Mouse (Mus musculus) layer of hippocampus, adult 9-11 months (tissue): Measurements from ENCODE around the gene Cant1.

Experiments
- DNase-seq: peaks from one replicate; pipeline ENCODE4 v3.0.0; 2022

Cant1 gene

GRCm38 (mm10) chr11:118418834-118419504 lies at the start of gene Cant1:
TSS of gene Cant1 (minus strand) at chr11:118419086.
- peak; percentile 100 for DNase-seq

DNA sequence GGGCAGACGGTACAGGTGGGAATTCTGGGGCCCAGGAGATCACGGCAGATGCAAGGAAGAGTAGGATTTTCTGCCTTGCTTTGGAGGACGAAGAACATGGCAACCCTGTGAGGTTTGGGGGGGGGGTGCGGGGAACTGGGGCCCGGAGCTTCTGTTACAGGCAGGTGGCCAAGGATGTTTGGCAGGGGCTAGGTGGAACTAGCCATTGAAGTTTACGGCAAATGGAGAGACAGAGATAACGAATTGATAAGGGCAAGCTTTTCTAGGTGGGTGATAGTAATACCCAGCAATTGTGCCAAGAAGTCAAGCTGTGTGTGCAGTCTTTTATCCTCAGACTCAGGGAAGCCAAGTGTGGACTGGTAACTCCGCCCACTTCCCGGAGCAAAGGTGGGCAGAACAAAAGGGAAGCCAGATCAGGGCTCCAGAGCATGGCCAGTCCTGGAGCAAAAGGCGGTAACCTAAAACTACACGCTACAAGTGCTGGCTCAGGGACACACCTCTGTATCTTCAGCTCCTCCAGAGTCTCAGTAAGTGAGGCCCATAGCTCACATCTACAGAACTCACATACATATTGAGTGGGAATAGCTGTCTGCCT lies 48.7 kb upstream of the Cant1 start:
- no peak for DNase-seq

- DNase-seq: no peak
These were observed 41.4 kb upstream of the Cant1 start for GRCm38 (mm10) chr11:118460280-118460679.

- peak; percentile 55 for DNase-seq
These were observed 40.6 kb upstream of the Cant1 start for GRCm38 (mm10) chr11:118459536-118459935.

- DNase-seq: peak; percentile 75
These were observed 40.2 kb upstream of the Cant1 start for GRCm38 (mm10) chr11:118459051-118459450.

GRCm38 (mm10) chr11:118456937-118457336 lies 38.1 kb upstream of the Cant1 start:
- DNase-seq: peak; percentile 91

GRCm38 (mm10) chr11:118455788-118456187 lies 36.9 kb upstream of the Cant1 start:
- DNase-seq: no peak

DNA sequence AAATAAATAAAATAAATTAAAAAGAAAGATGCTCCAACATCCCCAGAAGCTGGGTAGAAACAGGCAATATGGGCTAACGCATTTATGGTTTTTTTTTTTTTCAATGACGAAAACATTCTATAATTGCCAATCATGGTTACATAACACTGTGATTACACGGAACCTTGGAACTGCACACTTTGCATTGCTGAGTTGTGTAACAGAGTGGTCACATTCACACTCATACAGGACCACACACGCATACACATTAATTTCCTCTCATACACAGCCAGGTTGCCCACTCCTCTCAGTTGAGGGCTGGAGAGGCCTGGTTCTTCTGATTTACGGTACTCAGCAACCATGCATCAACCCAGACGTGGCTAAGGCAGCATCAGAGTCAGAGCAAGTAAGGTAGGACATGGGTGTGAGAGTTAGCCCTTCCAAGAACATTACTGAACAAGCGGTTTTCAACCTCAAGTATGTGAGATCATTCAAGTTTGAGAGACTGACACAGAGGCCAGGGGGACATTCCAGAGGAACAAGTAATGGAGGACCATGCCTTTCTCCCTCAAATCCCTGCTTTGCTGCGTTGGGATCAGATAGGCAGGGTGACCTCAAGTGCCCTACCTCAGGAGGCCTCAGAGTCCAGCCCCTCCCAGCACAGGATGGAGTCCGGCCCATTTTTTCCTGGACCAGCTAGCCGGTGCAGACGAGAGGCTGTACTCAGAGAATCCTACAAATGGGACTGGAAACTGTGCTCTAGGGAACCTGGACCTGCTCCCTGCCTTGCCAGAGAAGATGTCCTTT lies 35.2 kb upstream of the Cant1 start:
- no peak for DNase-seq

- DNase-seq: no peak
These were observed 34.1 kb upstream of the Cant1 start for GRCm38 (mm10) chr11:118452955-118453354.

DNA sequence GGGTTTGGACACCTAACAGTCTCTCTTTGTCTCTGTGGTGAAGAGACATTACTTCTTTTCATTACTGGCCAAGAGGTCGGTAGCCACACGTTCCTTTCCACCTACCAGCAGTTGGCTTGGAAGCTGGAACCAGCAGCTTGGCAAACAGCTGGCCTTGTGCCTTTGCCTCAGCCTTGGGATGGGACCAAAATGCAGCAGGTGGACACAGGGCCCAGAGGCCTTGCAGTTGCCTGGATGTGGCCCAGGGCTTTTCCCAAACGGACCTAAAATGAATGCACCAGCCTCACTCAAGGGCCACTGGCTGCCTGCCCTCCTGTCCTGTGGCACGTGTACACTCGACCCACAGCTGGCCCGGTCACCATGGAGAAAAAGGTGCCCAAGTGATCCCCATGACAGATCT lies 32.3 kb upstream of the Cant1 start:
- no peak for DNase-seq

GRCm38 (mm10) chr11:118448385-118448784 lies 29.5 kb upstream of the Cant1 start:
- no peak for DNase-seq

- no peak for DNase-seq
These were observed 28.5 kb upstream of the Cant1 start for GRCm38 (mm10) chr11:118447346-118447745.

DNA sequence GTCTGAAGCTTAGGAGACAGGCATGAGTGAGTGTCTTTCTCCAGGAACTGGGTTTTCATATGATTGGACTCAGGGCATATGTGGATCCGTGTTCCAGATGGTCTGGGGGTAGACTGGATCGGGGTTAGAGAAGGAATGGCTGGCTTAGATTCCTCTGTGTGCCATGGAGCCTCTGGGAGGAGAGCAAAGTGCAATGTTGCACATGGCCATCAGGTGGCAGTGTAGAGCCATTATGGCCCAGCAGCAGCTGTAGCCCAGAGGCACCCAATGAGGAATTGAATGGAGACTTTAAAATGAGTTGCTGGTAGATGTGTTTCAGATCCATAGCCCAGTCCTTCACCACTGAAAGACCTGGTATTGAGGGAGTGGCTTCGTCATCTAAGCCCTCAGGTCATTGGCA lies 27.0 kb upstream of the Cant1 start:
- peak; percentile 64 for DNase-seq

- DNase-seq: no peak
These were observed 24.5 kb upstream of the Cant1 start for GRCm38 (mm10) chr11:118443201-118443970.

GRCm38 (mm10) chr11:118442691-118443090 lies 23.8 kb upstream of the Cant1 start:
- DNase-seq: no peak

DNA sequence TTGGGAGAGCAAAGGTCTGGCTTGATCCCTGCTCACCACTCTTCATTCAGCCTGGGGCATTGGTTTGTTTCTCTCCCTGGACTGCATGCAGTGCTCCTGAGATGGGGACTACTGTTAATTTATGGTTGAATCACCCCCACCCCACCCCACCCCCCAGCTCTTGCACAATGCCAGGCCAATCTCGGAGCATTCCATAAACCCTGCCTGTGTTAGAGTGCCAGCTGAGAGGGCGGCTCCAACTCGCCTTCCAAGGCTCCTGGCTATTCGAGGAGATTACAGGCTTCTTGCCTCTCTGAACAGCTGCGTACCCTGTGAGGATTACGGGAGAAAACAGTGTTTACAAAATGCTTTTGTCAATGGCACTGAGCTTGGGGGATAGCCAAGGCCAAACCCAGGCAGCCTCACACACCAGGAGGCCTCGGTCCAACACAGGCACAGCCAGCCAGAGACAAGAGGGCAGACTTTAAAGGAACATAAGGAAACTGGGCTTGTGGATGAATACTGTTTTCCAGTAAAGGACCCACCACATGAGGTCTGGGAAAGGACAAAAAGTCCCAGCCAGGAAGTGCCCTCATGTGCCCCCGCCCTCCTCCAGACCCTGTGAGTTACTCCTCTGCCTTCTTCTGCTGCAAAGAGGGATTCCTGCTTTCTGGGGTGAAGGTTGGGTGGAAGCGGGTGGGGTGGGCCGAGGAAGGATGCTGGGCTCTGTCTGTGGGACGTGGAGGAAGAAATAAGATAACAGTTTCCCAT lies 20.0 kb upstream of the Cant1 start:
- DNase-seq: no peak

- peak; percentile 50 for DNase-seq
These were observed 17.6 kb upstream of the Cant1 start for GRCm38 (mm10) chr11:118436471-118436935.

DNA sequence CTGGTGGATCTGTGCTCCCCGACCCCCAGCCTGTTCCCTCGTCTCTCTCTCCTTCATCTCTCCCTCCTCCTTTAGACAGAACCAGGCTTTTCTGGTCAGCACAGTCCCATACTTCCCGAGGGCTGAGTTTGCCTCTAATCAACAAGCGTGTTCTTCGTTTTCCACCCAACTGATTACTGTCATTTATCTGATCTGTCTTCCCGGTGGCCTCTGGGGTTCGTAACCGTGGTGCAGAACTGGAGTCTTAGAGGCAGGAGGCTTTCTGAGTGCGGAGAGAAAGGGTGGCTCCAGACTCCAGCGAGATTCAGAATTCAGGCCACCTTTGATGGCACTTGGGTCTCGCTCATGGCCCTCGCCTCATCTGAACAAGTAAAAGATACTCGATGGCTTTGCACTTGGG lies 15.2 kb upstream of the Cant1 start:
- DNase-seq: no peak

GRCm38 (mm10) chr11:118433398-118433868 lies 14.5 kb upstream of the Cant1 start:
- no peak for DNase-seq

GRCm38 (mm10) chr11:118431100-118431948 lies 12.4 kb upstream of the Cant1 start:
- DNase-seq: no peak

DNA sequence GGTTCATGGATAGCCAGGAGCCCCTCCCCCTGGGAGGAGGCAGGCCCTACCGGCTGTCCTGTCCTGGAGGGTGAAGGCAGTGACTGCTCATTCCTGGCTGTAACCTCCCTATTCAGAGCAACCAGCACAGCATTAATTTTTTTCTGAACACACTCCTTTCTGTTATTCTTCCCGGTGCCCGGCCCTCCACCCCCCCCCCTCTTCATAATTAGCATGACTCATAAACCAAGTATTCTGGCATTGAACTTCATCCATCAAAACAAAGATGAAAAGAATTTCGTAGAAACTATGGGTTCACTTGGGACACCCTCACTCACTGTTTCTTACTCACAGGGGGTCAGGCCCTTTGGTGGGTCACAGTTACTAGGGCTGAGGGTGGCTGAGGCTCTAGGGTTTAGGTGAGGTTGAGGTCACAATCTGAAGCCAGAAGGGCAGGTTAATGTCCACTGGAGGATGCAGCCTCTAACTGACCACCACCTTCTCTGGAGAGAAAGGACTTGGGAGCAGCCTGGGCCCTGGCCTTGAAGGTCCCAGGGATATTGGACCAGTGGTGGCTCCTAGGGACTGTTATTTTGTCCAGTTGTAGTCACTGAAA lies 11.5 kb upstream of the Cant1 start:
- DNase-seq: no peak
